Mouse (Mus musculus): ENCODE measurements around the gene Gm36028. TPM values are rescaled to one million over a fixed set of nuclear protein-coding genes. Genes with fewer than 3 reads are reported as not detected.

The Gm36028 gene
- polyA plus RNA-seq, 1 experiment from 2014 or later, result 0.20 TPM

DNA sequence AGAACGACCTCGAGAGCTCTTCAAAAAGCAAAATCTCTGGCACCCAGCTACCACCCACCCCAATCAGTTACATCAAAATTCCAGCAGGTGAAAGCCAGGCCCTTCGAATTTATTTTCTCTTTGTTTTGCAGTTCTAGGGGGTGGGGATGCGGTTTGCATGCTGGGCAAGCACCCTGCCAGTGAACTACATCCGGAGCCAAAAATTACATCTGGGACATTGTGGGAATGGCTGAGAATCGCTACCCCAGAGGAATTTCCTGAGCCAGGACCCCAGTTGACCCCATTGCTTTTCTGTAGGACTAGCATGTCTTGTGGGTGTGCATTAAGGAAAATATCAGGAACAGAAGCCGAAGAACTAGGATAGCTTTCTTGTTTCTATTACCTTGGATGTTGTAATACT is 29.9 kb downstream of the Gm36028 start:
- peaks cover 61% of the 10 kb centered on the region for H3K36me3 ChIP-seq (ENCODE audit: control insufficient read depth, insufficient read depth, low read length)
- no peak for ATAC-seq

DNA sequence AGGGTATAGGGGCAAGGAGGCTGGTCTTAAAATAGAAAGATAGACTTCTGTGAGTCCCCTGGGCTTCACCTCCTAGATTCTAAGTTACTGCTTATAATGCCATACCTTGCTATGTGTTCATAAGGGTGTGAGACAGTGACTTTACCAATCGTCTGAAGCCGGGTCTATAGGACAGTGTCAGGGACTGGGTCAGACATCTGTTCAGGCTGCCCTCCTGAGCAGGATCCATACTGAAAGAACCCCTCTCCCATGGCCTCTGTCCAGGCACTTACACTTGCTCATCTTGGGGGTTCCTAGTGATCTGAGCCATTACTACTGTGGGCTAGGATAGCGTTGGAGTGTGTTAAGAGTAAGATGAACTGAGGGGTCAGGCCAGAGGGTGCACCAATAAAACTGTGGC is 34.7 kb downstream of the Gm36028 start:
- Histone ChIP-seq H3K9me3 (replicated peaks; ENCODE audit: control insufficient read depth, low read length) (no peaks in the 10 kb centered on the region), H3K9ac (ENCODE audit: low read length) (no peak overlapping the region), H3K27ac (ENCODE audit: low read depth, low read length) (no peak overlapping the region), H3K4me1 (ENCODE audit: control insufficient read depth, insufficient read depth, low read length) (no peaks in the 10 kb centered on the region), H3K36me3 (ENCODE audit: control insufficient read depth, insufficient read depth, low read length) (peaks cover 79% of the 10 kb centered on the region), H3K27me3 (replicated peaks; ENCODE audit: control insufficient read depth, insufficient read depth, low read length) (no peaks in the 10 kb centered on the region), H3K4me3 (ENCODE audit: low read depth, low read length) (no peak overlapping the region), H3K4me2 (ENCODE audit: low read length) (no peak overlapping the region)
- DNase-seq (ENCODE audit: low spot score) (no peak), ATAC-seq (no peak)
- WGBS, result 93% methylated on average over 3 of the region's 3 CpGs

More for the DNA sequence above, 29.9 kb downstream of the Gm36028 start:
- no peak for DNase-seq (ENCODE audit: low spot score)
- Histone ChIP-seq H3K4me2 (ENCODE audit: low read length) (no peak overlapping the region), H3K9me3 (replicated peaks; ENCODE audit: control insufficient read depth, low read length) (no peaks in the 10 kb centered on the region), H3K9ac (ENCODE audit: low read length) (no peak overlapping the region), H3K27ac (ENCODE audit: low read depth, low read length) (no peak overlapping the region), H3K4me1 (ENCODE audit: control insufficient read depth, insufficient read depth, low read length) (no peaks in the 10 kb centered on the region), H3K27me3 (replicated peaks; ENCODE audit: control insufficient read depth, insufficient read depth, low read length) (no peaks in the 10 kb centered on the region), H3K4me3 (ENCODE audit: low read depth, low read length) (no peak overlapping the region)
- WGBS, result 79% methylated on average over 7 of the region's 7 CpGs

DNA sequence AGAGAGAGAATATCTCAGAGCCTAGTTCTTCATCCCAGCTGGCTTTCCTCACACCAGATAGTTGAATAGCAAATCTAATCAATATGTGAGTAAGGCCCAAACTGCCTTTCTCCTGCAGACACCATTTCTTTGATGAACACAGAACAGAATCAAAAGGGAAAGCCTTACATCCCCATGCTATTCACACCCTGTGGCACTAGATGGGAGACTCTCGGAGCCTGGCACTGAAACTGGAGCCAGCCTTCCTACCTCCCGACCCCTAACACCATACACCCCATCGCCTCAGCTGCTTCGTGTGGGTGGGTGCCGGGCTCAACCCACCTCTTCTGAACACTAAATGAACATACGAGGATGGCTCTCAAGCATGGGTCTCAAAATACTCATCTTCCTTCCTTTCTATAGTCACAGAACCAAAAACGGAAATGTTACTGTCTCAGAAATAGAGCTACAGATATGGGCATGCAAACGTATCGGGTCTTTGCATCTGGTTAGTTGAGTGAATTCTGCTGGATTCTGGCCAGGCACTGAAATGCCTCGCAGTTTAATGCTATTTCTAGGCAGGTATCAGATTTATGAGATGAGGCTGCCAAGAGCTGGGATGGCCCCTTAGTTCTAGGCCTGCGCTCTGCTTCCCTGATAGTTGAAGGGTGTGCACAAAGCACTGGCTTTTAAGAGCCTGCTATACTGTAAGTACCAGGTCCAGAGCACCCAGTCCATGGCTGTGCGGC is 36.0 kb downstream of the Gm36028 start:
- H3K36me3 ChIP-seq (ENCODE audit: control insufficient read depth, insufficient read depth, low read length), result peaks cover 72% of the 10 kb centered on the region

DNA sequence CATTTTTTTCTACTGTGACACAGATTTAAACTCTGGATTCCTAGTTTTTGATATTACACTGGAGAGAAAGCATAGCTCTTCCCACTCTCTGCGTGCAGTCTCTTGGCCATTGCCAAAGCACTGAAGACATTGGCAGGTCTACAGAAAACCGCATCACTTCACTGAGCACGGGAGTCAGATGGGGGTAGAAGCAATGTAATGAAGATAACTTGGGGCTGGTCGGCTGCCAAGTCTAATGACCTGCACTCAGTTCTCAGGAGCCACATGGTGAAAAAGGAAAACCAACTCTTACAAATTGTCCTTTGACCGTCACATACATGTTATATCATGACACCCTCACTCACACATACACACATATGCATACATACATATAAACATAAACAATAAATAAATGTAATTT is 37.0 kb downstream of the Gm36028 start:
- H3K4me1 ChIP-seq (ENCODE audit: control insufficient read depth, insufficient read depth, low read length), result no peaks in the 10 kb centered on the region

More for the DNA sequence above, 36.0 kb downstream of the Gm36028 start:
- no peaks in the 10 kb centered on the region for H3K9me3 ChIP-seq (replicated peaks; ENCODE audit: control insufficient read depth, low read length)
- no peak for ATAC-seq
- H3K4me3 ChIP-seq (ENCODE audit: low read depth, low read length), result no peak overlapping the region
- no peak overlapping the region for H3K27ac ChIP-seq (ENCODE audit: low read depth, low read length)
- H3K9ac ChIP-seq (ENCODE audit: low read length), result no peak overlapping the region
- H3K4me2 ChIP-seq (ENCODE audit: low read length), result no peak overlapping the region
- H3K27me3 ChIP-seq (replicated peaks; ENCODE audit: control insufficient read depth, insufficient read depth, low read length), result no peaks in the 10 kb centered on the region
- H3K4me1 ChIP-seq (ENCODE audit: control insufficient read depth, insufficient read depth, low read length), result no peaks in the 10 kb centered on the region
- no peak for DNase-seq (ENCODE audit: low spot score)
- WGBS, result 93% methylated on average over 12 of the region's 12 CpGs

DNA sequence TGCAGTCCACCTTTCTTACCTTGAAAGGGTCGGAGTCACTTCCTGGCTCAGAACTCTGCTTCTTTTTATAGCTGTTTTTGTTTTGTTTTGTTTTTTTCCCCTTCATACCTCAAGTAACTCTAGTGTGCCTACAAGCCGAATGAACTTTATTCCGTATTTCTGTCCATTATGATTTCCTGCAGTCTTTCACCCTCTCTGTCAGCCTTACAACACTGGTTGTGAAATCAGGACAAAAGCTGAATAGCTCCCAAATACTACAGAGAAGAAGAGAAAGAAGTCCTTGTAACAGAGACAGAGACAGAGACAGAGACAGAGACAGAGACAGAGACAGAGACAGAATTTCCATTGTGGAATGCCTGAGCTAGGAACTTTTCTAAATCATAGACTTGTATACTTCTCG is 43.0 kb downstream of the Gm36028 start:
- Histone ChIP-seq H3K4me3 (ENCODE audit: low read depth, low read length) (no peak overlapping the region), H3K27me3 (replicated peaks; ENCODE audit: control insufficient read depth, insufficient read depth, low read length) (no peaks in the 10 kb centered on the region), H3K4me1 (ENCODE audit: control insufficient read depth, insufficient read depth, low read length) (peaks cover 5% of the 10 kb centered on the region; the same call in 1 of the 2 replicates), H3K9ac (ENCODE audit: low read length) (no peak overlapping the region), H3K36me3 (ENCODE audit: control insufficient read depth, insufficient read depth, low read length) (peaks cover 26% of the 10 kb centered on the region), H3K27ac (ENCODE audit: low read depth, low read length) (no peak overlapping the region), H3K9me3 (replicated peaks; ENCODE audit: control insufficient read depth, low read length) (no peaks in the 10 kb centered on the region), H3K4me2 (ENCODE audit: low read length) (no peak overlapping the region)
- ATAC-seq (no peak), DNase-seq (ENCODE audit: low spot score) (no peak)
- WGBS, result 88% methylated on average over 4 of the region's 4 CpGs

More for the DNA sequence above, 37.0 kb downstream of the Gm36028 start:
- Histone ChIP-seq H3K9me3 (replicated peaks; ENCODE audit: control insufficient read depth, low read length) (no peaks in the 10 kb centered on the region), H3K4me3 (ENCODE audit: low read depth, low read length) (no peak overlapping the region), H3K27me3 (replicated peaks; ENCODE audit: control insufficient read depth, insufficient read depth, low read length) (no peaks in the 10 kb centered on the region), H3K9ac (ENCODE audit: low read length) (no peak overlapping the region), H3K4me2 (ENCODE audit: low read length) (no peak overlapping the region), H3K27ac (ENCODE audit: low read depth, low read length) (no peak overlapping the region), H3K36me3 (ENCODE audit: control insufficient read depth, insufficient read depth, low read length) (peaks cover 62% of the 10 kb centered on the region)
- DNase-seq (ENCODE audit: low spot score) (peak; percentile 30), ATAC-seq (no peak)
- 71% methylated on average over 5 of the region's 5 CpGs for WGBS

DNA sequence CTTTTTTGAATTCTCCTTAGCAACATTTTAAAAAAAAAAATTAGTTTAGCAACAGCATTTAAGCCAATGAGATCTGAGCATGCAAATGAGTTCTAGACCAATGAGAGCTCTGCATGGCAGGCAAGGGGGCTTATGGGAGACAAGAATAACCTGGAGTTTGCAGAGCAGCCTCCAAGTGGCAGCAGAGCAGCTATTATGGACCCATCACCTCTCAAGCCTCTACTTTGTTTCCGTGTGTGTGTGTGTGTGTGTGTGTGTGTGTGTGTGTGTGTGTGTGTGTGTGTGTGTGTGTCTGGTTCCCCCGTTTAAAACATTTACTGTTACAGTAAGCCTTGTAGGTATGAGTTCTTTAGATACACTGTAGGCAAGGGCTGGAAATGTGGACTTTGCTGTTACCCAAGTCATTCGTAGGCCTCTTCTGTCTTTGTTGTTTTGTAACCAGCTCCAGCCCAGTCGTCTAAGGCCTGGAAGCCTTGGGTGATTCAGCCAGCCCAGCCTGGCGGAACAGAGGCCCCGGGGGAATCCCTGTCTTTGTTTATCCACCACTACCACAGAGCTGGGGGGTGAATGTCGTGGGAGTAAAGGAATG is 46.5 kb downstream of the Gm36028 start:
- Histone ChIP-seq H3K36me3 (ENCODE audit: control insufficient read depth, insufficient read depth, low read length) (peaks cover 8% of the 10 kb centered on the region; the same call in 1 of the 2 replicates), H3K27me3 (replicated peaks; ENCODE audit: control insufficient read depth, insufficient read depth, low read length) (no peaks in the 10 kb centered on the region), H3K4me1 (ENCODE audit: control insufficient read depth, insufficient read depth, low read length) (peaks cover 7% of the 10 kb centered on the region; the same call in 1 of the 2 replicates), H3K9ac (ENCODE audit: low read length) (no peak overlapping the region), H3K4me3 (ENCODE audit: low read depth, low read length) (no peak overlapping the region), H3K4me2 (ENCODE audit: low read length) (peak overlapping the region; percentile 33), H3K9me3 (replicated peaks; ENCODE audit: control insufficient read depth, low read length) (no peaks in the 10 kb centered on the region), H3K27ac (ENCODE audit: low read depth, low read length) (peak overlapping the region; percentile 56; the same call in 1 of the 2 replicates)
- 15% methylated on average over 7 of the region's 7 CpGs for WGBS
- ATAC-seq (peak; percentile 96), DNase-seq (ENCODE audit: low spot score) (peak; percentile 95)

DNA sequence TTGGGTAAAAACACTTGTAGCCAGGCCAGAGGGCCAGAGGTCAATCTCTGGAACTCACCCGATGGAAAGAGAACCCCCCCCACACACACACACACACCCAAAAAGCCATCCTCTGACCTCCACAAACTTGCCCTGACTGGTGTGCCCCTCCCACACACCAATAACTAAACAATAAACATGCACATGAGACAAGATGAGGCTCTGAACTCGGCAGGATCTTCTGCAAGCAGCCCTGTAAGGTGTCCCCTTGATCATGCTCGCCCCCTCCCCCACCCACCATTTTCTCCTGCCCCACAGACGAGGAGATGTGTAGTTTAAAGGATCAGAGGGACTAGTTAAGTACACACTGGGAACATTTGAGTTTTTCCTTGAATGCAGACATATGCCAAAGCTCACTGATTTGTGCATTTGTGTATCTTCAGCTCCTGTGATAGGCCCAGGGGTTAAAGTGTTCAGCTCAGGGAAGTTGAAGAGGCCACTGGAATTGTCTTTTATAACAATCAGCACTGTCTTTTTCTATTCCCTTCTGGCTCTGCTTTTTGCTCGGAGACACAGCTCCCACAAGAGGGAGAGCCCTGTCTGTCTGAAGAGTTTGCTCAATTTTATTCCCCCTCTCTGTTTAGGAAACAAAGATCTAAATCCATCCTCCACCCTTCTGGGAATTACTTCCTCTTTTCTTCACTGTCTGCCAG is 47.1 kb downstream of the Gm36028 start:
- peaks cover 8% of the 10 kb centered on the region; the same call in 1 of the 2 replicates for H3K36me3 ChIP-seq (ENCODE audit: control insufficient read depth, insufficient read depth, low read length)
- H3K4me1 ChIP-seq (ENCODE audit: control insufficient read depth, insufficient read depth, low read length), result peaks cover 7% of the 10 kb centered on the region; the same call in 1 of the 2 replicates
- H3K9me3 ChIP-seq (replicated peaks; ENCODE audit: control insufficient read depth, low read length), result no peaks in the 10 kb centered on the region
- 0 out of 2 replicates have a peak overlapping the region, but pooled peaks have one; percentile 5 for H3K9ac ChIP-seq (ENCODE audit: low read length)
- peak overlapping the region; percentile 48; the same call in 1 of the 2 replicates for H3K27ac ChIP-seq (ENCODE audit: low read depth, low read length)
- DNase-seq (ENCODE audit: low spot score) (no peak), ATAC-seq (0 out of 2 replicates have a peak, but pooled peaks have one; percentile 2)
- 37% methylated on average over 5 of the region's 5 CpGs for WGBS
- no peaks in the 10 kb centered on the region for H3K27me3 ChIP-seq (replicated peaks; ENCODE audit: control insufficient read depth, insufficient read depth, low read length)
- peak overlapping the region; percentile 33 for H3K4me2 ChIP-seq (ENCODE audit: low read length)
- no peak overlapping the region for H3K4me3 ChIP-seq (ENCODE audit: low read depth, low read length)

DNA sequence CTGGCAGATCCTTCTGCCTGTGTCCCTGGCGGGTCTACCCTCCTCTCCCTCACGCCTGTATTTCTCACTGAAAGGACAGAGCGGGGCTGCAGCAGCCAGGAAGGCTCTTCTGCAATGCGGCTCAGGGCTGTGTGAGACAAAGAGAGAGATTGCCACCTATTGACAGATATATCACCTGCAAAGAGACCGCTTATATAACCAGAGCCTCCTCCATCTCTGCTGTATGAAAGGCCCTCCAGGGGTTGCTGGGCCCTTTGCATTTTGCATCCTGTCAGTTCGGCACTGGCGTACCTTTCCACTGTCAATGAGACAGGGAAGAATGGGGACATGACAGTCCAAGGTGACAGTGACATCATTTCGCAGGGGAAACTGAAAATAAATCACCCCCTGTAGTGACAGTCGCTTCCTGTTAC is 48.5 kb downstream of the Gm36028 start:
- H3K27me3 ChIP-seq (replicated peaks; ENCODE audit: control insufficient read depth, insufficient read depth, low read length), result no peaks in the 10 kb centered on the region
- H3K9me3 ChIP-seq (replicated peaks; ENCODE audit: control insufficient read depth, low read length), result no peaks in the 10 kb centered on the region
- H3K27ac ChIP-seq (ENCODE audit: low read depth, low read length), result no peak overlapping the region
- H3K9ac ChIP-seq (ENCODE audit: low read length), result 0 out of 2 replicates have a peak overlapping the region, but pooled peaks have one; percentile 21
- H3K4me3 ChIP-seq (ENCODE audit: low read depth, low read length), result no peak overlapping the region
- DNase-seq (ENCODE audit: low spot score), result peak; percentile 70
- H3K4me1 ChIP-seq (ENCODE audit: control insufficient read depth, insufficient read depth, low read length), result peaks cover 7% of the 10 kb centered on the region; the same call in 1 of the 2 replicates
- H3K4me2 ChIP-seq (ENCODE audit: low read length), result no peak overlapping the region
- peaks cover 5% of the 10 kb centered on the region; the same call in 1 of the 2 replicates for H3K36me3 ChIP-seq (ENCODE audit: control insufficient read depth, insufficient read depth, low read length)
- peak; percentile 38 for ATAC-seq
- WGBS, result 52% methylated on average over 9 of the region's 9 CpGs

Data from forebrain, embryonic 14.5 days (tissue).